Mouse (Mus musculus) heart, embryonic 14.5 days (tissue): ENCODE results near the gene Tcf12. TPM values are rescaled to one million over a fixed set of nuclear protein-coding genes. Genes with fewer than 3 reads are reported as not detected.

Experiments
- ATAC-seq: fragments of 200-750 bp; cut with Nextera tagmentation; 2 replicates; pipeline ENCODE4 v1.8.0; 2017; ENCODE audit warnings: low read depth, moderate TSS enrichment; ENCODE audit not compliant: insufficient number of reproducible peaks, insufficient read depth, low FRiP score
- H3K27ac ChIP-seq, 2 experiments: fragments of 200-500 bp in 1 of 2; fragments of 300-500 bp in 1 of 2; sonication (generic) in 1 of 2; replicated peaks in 1 of 2; 2 replicates each; pipeline ENCODE4 v1.5.1; 2012 to 2014; ENCODE audit warnings: low read depth in 2 of 2, low read length in 2 of 2, control low read depth in 1 of 2, mild to moderate bottlenecking in 1 of 2, mixed read lengths in 1 of 2; ENCODE audit not compliant: control insufficient read depth in 1 of 2, insufficient read depth in 1 of 2
- H3K27me3 ChIP-seq: fragments of 300-500 bp; sonication (generic); 2 replicates; pipeline ENCODE4 v1.6.1; 2014; ENCODE audit warnings: mild to moderate bottlenecking, low read length, control low read depth; ENCODE audit not compliant: control insufficient read depth, insufficient read depth
- H3K36me3 ChIP-seq: fragments of 300-500 bp; sonication (generic); 2 replicates; pipeline ENCODE4 v1.6.1; 2014; ENCODE audit warnings: mild to moderate bottlenecking, control low read depth, low read length, mixed read lengths; ENCODE audit not compliant: control insufficient read depth, insufficient read depth
- H3K4me1 ChIP-seq, 2 experiments: fragments of 200-500 bp in 1 of 2; fragments of 300-500 bp in 1 of 2; sonication (generic) in 1 of 2; 2 replicates each; pipeline ENCODE4 v1.6.1; 2012 to 2014; ENCODE audit warnings: low read length in 2 of 2, control low read depth in 1 of 2, mixed read lengths in 1 of 2; ENCODE audit not compliant: control insufficient read depth in 2 of 2, insufficient read depth in 2 of 2
- H3K4me2 ChIP-seq: fragments of 300-500 bp; sonication (generic); 2 replicates; pipeline ENCODE4 v1.6.1; 2014; ENCODE audit warnings: mild to moderate bottlenecking, low read length
- H3K4me3 ChIP-seq, 2 experiments: fragments of 200-500 bp in 1 of 2; fragments of 300-500 bp in 1 of 2; sonication (generic) in 1 of 2; 2 replicates each; pipeline ENCODE4 v1.5.1; 2012 to 2014; ENCODE audit warnings: low read length in 2 of 2, mild to moderate bottlenecking in 2 of 2, control low read depth in 1 of 2, low read depth in 1 of 2, moderate library complexity in 1 of 2; ENCODE audit not compliant: control insufficient read depth in 1 of 2, insufficient read depth in 1 of 2
- H3K9ac ChIP-seq: fragments of 300-500 bp; sonication (generic); 2 replicates; pipeline ENCODE4 v1.6.1; 2014; ENCODE audit warnings: mild to moderate bottlenecking, low read length
- H3K9me3 ChIP-seq: fragments of 300-500 bp; sonication (generic); 2 replicates; pipeline ENCODE4 v1.6.1; 2016; ENCODE audit warnings: low read length, control low read depth; ENCODE audit not compliant: control insufficient read depth
- WGBS: fragments of 180-500 bp; shearing (Covaris S2); extraction: QIAGEN DNeasy Blood & Tissue Kit; methylation state at CpG from one replicate; pipeline ENCODE4 v1.1.7; 2014; 5-methylcytosine and 5-hydroxymethylcytosine counted together
- polyA plus RNA-seq: library from polyadenylated mRNA; unstranded; fragments of >200 nt; fragmentation: Nextera tagmentation; extraction: Ambion mirVana; gene quantifications from 2 replicates; pipeline ENCODE4 v1.2.1, GENCODE M21; 2014

Tcf12 gene
- polyA plus RNA-seq, 1 experiment from 2014 or later, result 35.9 TPM

- WGBS, result 78% methylated on average over 11 of the region's 11 CpGs
- Histone ChIP-seq H3K4me1 (peaks cover 0 to 8% of the 10 kb centered on the region in 2 experiments; a peak in 1 of 4 replicates), H3K4me3 (peak overlapping the region; percentile 21 to 26; a peak in 3 of 4 replicates), H3K9ac (peak overlapping the region; percentile 51), H3K27me3 (no peaks in the 10 kb centered on the region), H3K4me2 (peak overlapping the region; percentile 37), H3K9me3 (no peaks in the 10 kb centered on the region), H3K36me3 (no peaks in the 10 kb centered on the region), H3K27ac (peak overlapping the region; percentile 24 to 33; a peak in 2 of 4 replicates)
- no peak for ATAC-seq
Measured at GRCm38 (mm10) chr9:71894246-71894942, 217.3 kb downstream of the Tcf12 start.

- Histone ChIP-seq H3K9ac (no peak overlapping the region), H3K4me2 (no peak overlapping the region), H3K36me3 (peaks cover 16% of the 10 kb centered on the region), H3K27ac (no peak overlapping the region), H3K9me3 (no peaks in the 10 kb centered on the region), H3K27me3 (no peaks in the 10 kb centered on the region), H3K4me3 (no peak overlapping the region), H3K4me1 (no peaks in the 10 kb centered on the region)
- WGBS, result 53% methylated on average over 5 of the region's 5 CpGs
- ATAC-seq, result no peak
Measured at GRCm38 (mm10) chr9:71888450-71888849, 223.2 kb downstream of the Tcf12 start.

GRCm38 (mm10) chr9:71880629-71881028 lies 231.0 kb downstream of the Tcf12 start:
- no peak overlapping the region for H3K4me2 ChIP-seq
- 45% methylated on average over 1 of the region's 1 CpGs for WGBS
- H3K36me3 ChIP-seq, result peaks cover 46% of the 10 kb centered on the region
- no peak overlapping the region for H3K9ac ChIP-seq
- H3K9me3 ChIP-seq, result no peaks in the 10 kb centered on the region
- no peaks in the 10 kb centered on the region for H3K27me3 ChIP-seq
- H3K4me1 ChIP-seq, result no peaks in the 10 kb centered on the region
- ATAC-seq, result no peak
- H3K4me3 ChIP-seq, result no peak overlapping the region
- no peak overlapping the region for H3K27ac ChIP-seq

GRCm38 (mm10) chr9:71879972-71880371 lies 231.7 kb downstream of the Tcf12 start:
- Histone ChIP-seq H3K4me2 (no peak overlapping the region), H3K9ac (no peak overlapping the region), H3K27ac (no peak overlapping the region), H3K4me1 (no peaks in the 10 kb centered on the region), H3K27me3 (no peaks in the 10 kb centered on the region), H3K4me3 (no peak overlapping the region), H3K9me3 (no peaks in the 10 kb centered on the region), H3K36me3 (peaks cover 51% of the 10 kb centered on the region)
- ATAC-seq, result no peak
- 62% methylated on average over 5 of the region's 5 CpGs for WGBS

GRCm38 (mm10) chr9:71879415-71879814 lies 232.3 kb downstream of the Tcf12 start:
- no peak for ATAC-seq
- Histone ChIP-seq H3K36me3 (peaks cover 51% of the 10 kb centered on the region), H3K9ac (no peak overlapping the region), H3K27me3 (no peaks in the 10 kb centered on the region), H3K4me2 (no peak overlapping the region), H3K27ac (no peak overlapping the region), H3K4me1 (no peaks in the 10 kb centered on the region), H3K9me3 (no peaks in the 10 kb centered on the region), H3K4me3 (no peak overlapping the region)
- 81% methylated on average over 2 of the region's 2 CpGs for WGBS

- Histone ChIP-seq H3K9ac (no peak overlapping the region), H3K36me3 (peaks cover 47% of the 10 kb centered on the region), H3K27ac (no peak overlapping the region), H3K9me3 (no peaks in the 10 kb centered on the region), H3K4me2 (no peak overlapping the region), H3K4me1 (0 out of 4 replicates have a peak, but pooled peaks cover 0 to 3% of the 10 kb centered on the region in 2 experiments), H3K27me3 (no peaks in the 10 kb centered on the region), H3K4me3 (no peak overlapping the region)
- ATAC-seq, result no peak
- WGBS, result 88% methylated on average over 3 of the region's 3 CpGs
Measured at GRCm38 (mm10) chr9:71877867-71878266, 233.8 kb downstream of the Tcf12 start.

- no peak overlapping the region for H3K27ac ChIP-seq
- H3K27me3 ChIP-seq, result no peaks in the 10 kb centered on the region
- H3K4me3 ChIP-seq, result no peak overlapping the region
- no peak overlapping the region for H3K4me2 ChIP-seq
- H3K9me3 ChIP-seq, result no peaks in the 10 kb centered on the region
- no peak for ATAC-seq
- no peak overlapping the region for H3K9ac ChIP-seq
- 0 out of 4 replicates have a peak, but pooled peaks cover 0 to 3% of the 10 kb centered on the region in 2 experiments for H3K4me1 ChIP-seq
- peaks cover 64% of the 10 kb centered on the region for H3K36me3 ChIP-seq
- WGBS, result 64% methylated on average over 2 of the region's 2 CpGs
Measured at GRCm38 (mm10) chr9:71874761-71875160, 236.9 kb downstream of the Tcf12 start.
